Mouse (Mus musculus) gastrocnemius, postnatal 36 days (tissue): Measurements from ENCODE around the gene Lmo7. TPM values are rescaled to one million over a fixed set of nuclear protein-coding genes. Genes with fewer than 3 reads are reported as not detected.

Experiments used
- DNase-seq, 2 experiments: peaks; one replicate each; pipeline ENCODE4 v3.0.0; 2022
- intact Hi-C: fragments of 180-260 bp; cut with DNase I; formaldehyde crosslinking; loops from one replicate; pipeline ENCODE4 v1.15.1; 2025
- total RNA-seq, 2 experiments: library from RNA; stranded (reverse); gene quantifications; 2 replicates each; pipeline ENCODE4 v1.2.3; 2021

Gene Lmo7
- total RNA-seq, 2 experiments from 2014 or later, result 50.4 to 65.3 TPM

- no peak for DNase-seq
- intact Hi-C loops, result loop anchor here (5.0 kb wide), 1 partner anchor 171 kb away; no protein-coding TSS in a partner anchor
These were observed 46.8 kb downstream of the Lmo7 start for GRCm38 (mm10) chr14:101776296-101777128.

GRCm38 (mm10) chr14:101777129-101777493 is 47.4 kb downstream of the Lmo7 start:
- intact Hi-C loops, result loop anchor here (5.0 kb wide), 1 partner anchor 170 kb away; no protein-coding TSS in a partner anchor
- DNase-seq, result no peak

- DNase-seq, result no peak
- intact Hi-C loops, result loop anchor here (5.0 kb wide), 1 partner anchor 169 kb away; no protein-coding TSS in a partner anchor
These were observed 48.7 kb downstream of the Lmo7 start for GRCm38 (mm10) chr14:101778426-101778825.

- no peak for DNase-seq
- intact Hi-C loops, result loop anchor here (5.0 kb wide), 3 partner anchors 122 to 157 kb away; no protein-coding TSS in a partner anchor
These were observed 50.3 kb downstream of the Lmo7 start for GRCm38 (mm10) chr14:101780016-101780415.

GRCm38 (mm10) chr14:101781219-101781618 is 51.5 kb downstream of the Lmo7 start:
- intact Hi-C loops, result loop anchor here (5.0 kb wide), 3 partner anchors 121 to 156 kb away; no protein-coding TSS in a partner anchor

GRCm38 (mm10) chr14:101781943-101782510 is 52.3 kb downstream of the Lmo7 start:
- no peak for DNase-seq
- intact Hi-C loops, result loop anchor here (5.0 kb wide), 3 partner anchors 120 to 155 kb away; no protein-coding TSS in a partner anchor

More at GRCm38 (mm10) chr14:101781219-101781618, 51.5 kb downstream of the Lmo7 start:
- no peak for DNase-seq

GRCm38 (mm10) chr14:101784315-101784945 is 54.7 kb downstream of the Lmo7 start:
- DNase-seq, result no peak
- intact Hi-C loops, result loop anchor here (5.0 kb wide), 3 partner anchors 118 to 153 kb away; no protein-coding TSS in a partner anchor

GRCm38 (mm10) chr14:101787903-101788302 is 58.1 kb downstream of the Lmo7 start:
- intact Hi-C loops, result no loop called here
- no peak for DNase-seq

- intact Hi-C loops, result no loop called here
- DNase-seq, result no peak
These were observed 58.7 kb downstream of the Lmo7 start for GRCm38 (mm10) chr14:101788475-101788874.

- DNase-seq, result no peak
- intact Hi-C loops, result no loop called here
These were observed 64.9 kb downstream of the Lmo7 start for GRCm38 (mm10) chr14:101794553-101795177.

- no peak for DNase-seq
These were observed 68.3 kb downstream of the Lmo7 start for GRCm38 (mm10) chr14:101797930-101798500.

GRCm38 (mm10) chr14:101798766-101799165 is 69.0 kb downstream of the Lmo7 start:
- intact Hi-C loops, result no loop called here

More at GRCm38 (mm10) chr14:101797930-101798500, 68.3 kb downstream of the Lmo7 start:
- intact Hi-C loops, result no loop called here

GRCm38 (mm10) chr14:101801674-101802073 is 71.9 kb downstream of the Lmo7 start:
- intact Hi-C loops, result no loop called here
- DNase-seq, result no peak

More at GRCm38 (mm10) chr14:101798766-101799165, 69.0 kb downstream of the Lmo7 start:
- DNase-seq, result no peak

GRCm38 (mm10) chr14:101804119-101804518 is 74.4 kb downstream of the Lmo7 start:
- intact Hi-C loops, result no loop called here
- DNase-seq, result no peak

- intact Hi-C loops, result no loop called here
- no peak for DNase-seq
These were observed 75.0 kb downstream of the Lmo7 start for GRCm38 (mm10) chr14:101804562-101805327.

GRCm38 (mm10) chr14:101805328-101805697 is 75.6 kb downstream of the Lmo7 start:
- DNase-seq, result no peak
- intact Hi-C loops, result no loop called here

- no peak for DNase-seq
- intact Hi-C loops, result no loop called here
These were observed 76.3 kb downstream of the Lmo7 start for GRCm38 (mm10) chr14:101806058-101806457.

- intact Hi-C loops, result no loop called here
- no peak for DNase-seq
These were observed 76.8 kb downstream of the Lmo7 start for GRCm38 (mm10) chr14:101806607-101807006.

- intact Hi-C loops, result no loop called here
- DNase-seq, result no peak
These were observed 86.7 kb downstream of the Lmo7 start for GRCm38 (mm10) chr14:101816450-101816849.
